Mouse (Mus musculus): ENCODE data around the gene Snap91.

- no peak for TF ChIP-seq POLR2A (IDR thresholded peaks at IDR 0.05; ENCODE audit: low read depth, low read length)
- no peak for TF ChIP-seq CTCF (IDR thresholded peaks at IDR 0.05; ENCODE audit: borderline replicate concordance, insufficient read depth, low read length)
These were observed 85.2 kb downstream of the Snap91 start for GRCm38 (mm10) chr9:86795236-86795635.

Data from embryonic fibroblast, embryonic 13.5 days (primary cell).